Comparison of ENCODE assay signal across 8 mouse cellular contexts in the genomic region with DNA sequence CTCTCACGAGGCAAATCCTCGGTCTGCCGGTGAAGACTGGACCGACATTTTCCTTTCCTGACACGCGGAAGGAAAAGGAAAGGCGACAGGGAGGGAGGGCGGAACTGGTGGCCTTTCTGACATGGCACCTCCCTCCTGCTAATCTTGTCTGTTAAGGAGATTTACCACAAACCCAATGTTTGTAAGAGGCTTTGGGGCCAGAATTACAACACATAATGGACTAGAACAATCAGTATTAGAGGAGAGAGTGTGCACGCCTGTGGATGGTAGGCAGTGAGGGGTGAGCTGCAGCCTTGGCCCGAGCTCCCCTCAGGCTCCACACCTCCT. TPM values are rescaled to one million over a fixed set of nuclear protein-coding genes. Genes with fewer than 3 reads are reported as not detected.
DNase-seq lines count a peak whose midpoint lies in the region; ATAC-seq lines count a peak whose summit lies in the region.

No protein-coding gene starts in this region.

- H3K27me3 ChIP-seq in kidney, embryonic 15.5 days = peaks cover 24% of the 10 kb centered on the region
- peaks cover 15% of the 10 kb centered on the region for H3K27me3 ChIP-seq in embryonic facial prominence, embryonic 14.5 days (replicated peaks; ENCODE audit: control insufficient read depth, insufficient read depth, low read length)
- peaks cover 26% of the 10 kb centered on the region for H3K27me3 ChIP-seq in limb, embryonic 10.5 days (ENCODE audit: low read depth, poor library complexity, severe bottlenecking)
- H3K27me3 ChIP-seq in neural tube, embryonic 12.5 days (replicated peaks) = no peaks in the 10 kb centered on the region

- no peaks in the 10 kb centered on the region for H3K9me3 ChIP-seq in kidney, embryonic 15.5 days (replicated peaks)
- H3K9me3 ChIP-seq in embryonic facial prominence, embryonic 14.5 days (ENCODE audit: control insufficient read depth, low read length) = no peaks in the 10 kb centered on the region
- no peaks in the 10 kb centered on the region for H3K9me3 ChIP-seq in limb, embryonic 10.5 days (replicated peaks)
- no peaks in the 10 kb centered on the region for H3K9me3 ChIP-seq in neural tube, embryonic 12.5 days

- peak overlapping the region; percentile 55 for H3K4me3 ChIP-seq in kidney, embryonic 15.5 days (replicated peaks)
- H3K4me3 ChIP-seq in embryonic facial prominence, embryonic 14.5 days (ENCODE audit: low read depth, low read length) = peak overlapping the region; percentile 52
- peak overlapping the region; percentile 62 for H3K4me3 ChIP-seq in limb, embryonic 10.5 days
- peak overlapping the region; percentile 65 for H3K4me3 ChIP-seq in neural tube, embryonic 12.5 days

- DNase-seq in kidney, adult 8-10 months = no peak
- DNase-seq in embryonic facial prominence, embryonic 14.5 days (ENCODE audit: low spot score) = no peak
- DNase-seq in limb, embryonic 10.5 days (ENCODE audit: low spot score) = no peak
- no peak for DNase-seq in left cerebral cortex, postnatal 25 days (ENCODE audit: low spot score in 2 of 2)
- DNase-seq in thymus, postnatal 4 days = no peak
- no peak for DNase-seq in layer of hippocampus, postnatal 14 days (ENCODE audit: low spot score in 2 of 2)

- H3K27ac ChIP-seq in kidney, embryonic 15.5 days = no peak overlapping the region
- no peak overlapping the region for H3K27ac ChIP-seq in embryonic facial prominence, embryonic 14.5 days (replicated peaks; ENCODE audit: low read depth, low read length)
- H3K27ac ChIP-seq in limb, embryonic 10.5 days = no peak overlapping the region
- 0 out of 2 replicates have a peak overlapping the region, but pooled peaks have one; percentile 53 for H3K27ac ChIP-seq in neural tube, embryonic 12.5 days

- intact Hi-C loops in left cerebral cortex, postnatal 25 days (cut with DNase I) = loop anchor here (5.0 kb wide), 1 partner anchor 111 kb away; no protein-coding TSS in a partner anchor

- H3K36me3 ChIP-seq in kidney, embryonic 15.5 days = no peaks in the 10 kb centered on the region
- H3K36me3 ChIP-seq in embryonic facial prominence, embryonic 14.5 days (ENCODE audit: control insufficient read depth, insufficient read depth, low read length) = no peaks in the 10 kb centered on the region
- H3K36me3 ChIP-seq in limb, embryonic 10.5 days = no peaks in the 10 kb centered on the region
- no peaks in the 10 kb centered on the region for H3K36me3 ChIP-seq in neural tube, embryonic 12.5 days

- peak overlapping the region; percentile 97 for H3K4me2 ChIP-seq in kidney, embryonic 15.5 days
- H3K4me2 ChIP-seq in embryonic facial prominence, embryonic 14.5 days (ENCODE audit: low read depth, low read length) = peak overlapping the region; percentile 98
- peak overlapping the region; percentile 95 for H3K4me2 ChIP-seq in neural tube, embryonic 12.5 days (replicated peaks)

- no peak overlapping the region for H3K9ac ChIP-seq in kidney, embryonic 15.5 days
- H3K9ac ChIP-seq in embryonic facial prominence, embryonic 14.5 days (ENCODE audit: low read depth, low read length) = peak overlapping the region; percentile 14; the same call in 1 of the 2 replicates
- peak overlapping the region; percentile 71 for H3K9ac ChIP-seq in neural tube, embryonic 12.5 days

- peaks cover 13% of the 10 kb centered on the region for H3K4me1 ChIP-seq in kidney, embryonic 15.5 days
- H3K4me1 ChIP-seq in embryonic facial prominence, embryonic 14.5 days (ENCODE audit: control insufficient read depth, insufficient read depth, low read length) = peaks cover 6% of the 10 kb centered on the region; the same call in 1 of the 2 replicates
- H3K4me1 ChIP-seq in limb, embryonic 10.5 days = peaks cover 11% of the 10 kb centered on the region
- H3K4me1 ChIP-seq in neural tube, embryonic 12.5 days = peaks cover 7% of the 10 kb centered on the region

- 7% methylated on average over 10 of the region's 10 CpGs for WGBS in kidney, embryonic 15.5 days
- 3% methylated on average over 10 of the region's 10 CpGs for WGBS in embryonic facial prominence, embryonic 14.5 days
- WGBS in limb, embryonic 10.5 days = 4% methylated on average over 10 of the region's 10 CpGs
- 3% methylated on average over 10 of the region's 10 CpGs for WGBS in neural tube, embryonic 12.5 days

- no peak for ATAC-seq in kidney, embryonic 15.5 days (replicated peaks; ENCODE audit: low FRiP score)
- no peak for ATAC-seq in embryonic facial prominence, embryonic 14.5 days (ENCODE audit: low read depth)
- peak; percentile 15; the same call in 1 of the 2 replicates for ATAC-seq in neural tube, embryonic 12.5 days (ENCODE audit: low FRiP score, low read depth)

RNA-seq across cellular contexts. Expression of a gene that starts 0.8 kb away (rescaled TPM):
- 0.10 and 0.18 TPM in 2 replicates for polyA plus RNA-seq in kidney, embryonic 15.5 days (2015; fragmentation: Nextera tagmentation; extraction: Ambion mirVana)
- 0.30 and 0.65 TPM in 2 replicates for polyA plus RNA-seq in embryonic facial prominence, embryonic 14.5 days (2014; fragmentation: Nextera tagmentation; extraction: Ambion mirVana)
- polyA plus RNA-seq in limb, embryonic 10.5 days (2016; fragmentation: Nextera tagmentation; extraction: Ambion mirVana) = 0.09 and 0.16 TPM in 2 replicates
- 4.7 and 4.9 TPM in 2 replicates for polyA plus RNA-seq in neural tube, embryonic 12.5 days (2016; fragmentation: Nextera tagmentation; extraction: Ambion mirVana)
- 100 to 1,000 TPM; 356 to 377 TPM for total RNA-seq in left cerebral cortex, postnatal 25 days (2021)
- total RNA-seq in layer of hippocampus, postnatal 14 days (2021) = 100 to 1,000 TPM; 256 to 277 TPM
